Mouse (Mus musculus) fibroblast of lung, adult 2 months (primary cell): ENCODE data around the gene Asb18.

ENCODE experiments used
- DNase-seq: peaks from one replicate; pipeline ENCODE4 v3.0.0-alpha.2; 2011; ENCODE audit warnings: low read depth

Gene Asb18

GRCm38 (mm10) chr1:89901381-89901780, 113.1 kb downstream of the Asb18 start:
- no peak for DNase-seq
